Mouse (Mus musculus) frontal cortex, postnatal 36 days (tissue): ENCODE data around the gene Oas1c.
"Not testable (repeated sequence)": the region's sequence is repeated elsewhere in the genome, so short reads cannot be mapped to it uniquely, and the experiment has no call there.

Experiments
- DNase-seq, 2 experiments: peaks; one replicate each; pipeline ENCODE4 v3.0.0; 2022; ENCODE audit warnings: low spot score in 2 of 2

Oas1c gene

GRCm38 (mm10) chr5:120811951-120812819, at the start of gene Oas1c:
Gene Oas1c, minus strand, starts transcription at chr5:120812514.
- peak; percentile 72 to 84 for DNase-seq

- DNase-seq: no peak
Observed at GRCm38 (mm10) chr5:120861121-120861520, 48.8 kb upstream of the Oas1c start, which contains the start of gene Oas1h. Gene Oas1h, plus strand, starts transcription at chr5:120861421.

GRCm38 (mm10) chr5:120859241-120859640, 46.9 kb upstream of the Oas1c start:
- peak; percentile 7 to 16 for DNase-seq

GRCm38 (mm10) chr5:120849601-120850136, 37.4 kb upstream of the Oas1c start:
- DNase-seq: peak; percentile 14 to 20

- no peak for DNase-seq
Observed at GRCm38 (mm10) chr5:120847067-120847466, 34.8 kb upstream of the Oas1c start, which contains the start of gene Oas1f. Gene Oas1f, plus strand, starts transcription at chr5:120847367.

GRCm38 (mm10) chr5:120844713-120845112, 32.4 kb upstream of the Oas1c start:
- DNase-seq: no peak

- DNase-seq: peak; percentile 37 to 42
Observed at GRCm38 (mm10) chr5:120836731-120837585, 24.6 kb upstream of the Oas1c start.

GRCm38 (mm10) chr5:120833335-120834280, 21.3 kb upstream of the Oas1c start:
- DNase-seq: no peak

- DNase-seq: no peak
Observed at GRCm38 (mm10) chr5:120831031-120831430, 18.7 kb upstream of the Oas1c start.

- DNase-seq: no peak
Observed at GRCm38 (mm10) chr5:120818999-120819398, 6.7 kb upstream of the Oas1c start.

GRCm38 (mm10) chr5:120815949-120816348, 3.6 kb upstream of the Oas1c start:
- DNase-seq: no peak

- DNase-seq: no peak
Observed at GRCm38 (mm10) chr5:120813023-120813422, 709 bp upstream of the Oas1c start.

GRCm38 (mm10) chr5:120809171-120809570, 3.1 kb downstream of the Oas1c start:
- DNase-seq: no peak

GRCm38 (mm10) chr5:120806458-120806857, 5.9 kb downstream of the Oas1c start:
- DNase-seq: peak; percentile 38 to 44

GRCm38 (mm10) chr5:120803596-120803995, 8.7 kb downstream of the Oas1c start:
- no peak for DNase-seq

GRCm38 (mm10) chr5:120798943-120799342, 13.4 kb downstream of the Oas1c start:
- not testable (repeated sequence) for DNase-seq

GRCm38 (mm10) chr5:120798147-120798546, 14.2 kb downstream of the Oas1c start:
- DNase-seq: not testable (repeated sequence)

GRCm38 (mm10) chr5:120795480-120796034, 16.8 kb downstream of the Oas1c start, which contains the start of gene Oas1e:
Gene Oas1e, minus strand, starts transcription at chr5:120795530.
- not testable (repeated sequence) for DNase-seq

- DNase-seq: peak; percentile 44 to 52
Observed at GRCm38 (mm10) chr5:120793043-120793442, 19.3 kb downstream of the Oas1c start.

- DNase-seq: no peak
Observed at GRCm38 (mm10) chr5:120787042-120787441, 25.3 kb downstream of the Oas1c start.
